Mouse (Mus musculus) embryonic facial prominence, embryonic 13.5 days (tissue): ENCODE measurements around the gene Bhlha15. TPM values are rescaled to one million over a fixed set of nuclear protein-coding genes. Genes with fewer than 3 reads are reported as not detected.

ENCODE experiments used
- ATAC-seq: fragments of 200-750 bp; cut with Nextera tagmentation; 2 replicates; pipeline ENCODE4 v1.8.0; 2017; ENCODE audit warnings: low read depth; ENCODE audit not compliant: insufficient number of reproducible peaks, insufficient read depth, low FRiP score, low TSS enrichment
- H3K27ac ChIP-seq: fragments of 300-500 bp; sonication (generic); 2 replicates; pipeline ENCODE4 v1.5.1; 2015; ENCODE audit warnings: moderate library complexity, mild to moderate bottlenecking, inconsistent platforms
- H3K27me3 ChIP-seq: fragments of 300-500 bp; sonication (generic); 2 replicates; pipeline ENCODE4 v1.6.1; 2015; ENCODE audit warnings: mild to moderate bottlenecking, inconsistent platforms
- H3K36me3 ChIP-seq: fragments of 300-500 bp; sonication (generic); 2 replicates; pipeline ENCODE4 v1.6.1; 2015; ENCODE audit warnings: mild to moderate bottlenecking, inconsistent platforms
- H3K4me1 ChIP-seq: fragments of 300-500 bp; sonication (generic); 2 replicates; pipeline ENCODE4 v1.6.1; 2015; ENCODE audit warnings: inconsistent platforms
- H3K4me2 ChIP-seq: fragments of 300-500 bp; sonication (generic); 2 replicates; pipeline ENCODE4 v1.6.1; 2015; ENCODE audit warnings: moderate library complexity, mild to moderate bottlenecking, inconsistent platforms
- H3K4me3 ChIP-seq: fragments of 300-500 bp; sonication (generic); 2 replicates; pipeline ENCODE4 v1.5.1; 2015; ENCODE audit warnings: mild to moderate bottlenecking, inconsistent platforms
- H3K9ac ChIP-seq: fragments of 300-500 bp; sonication (generic); 2 replicates; pipeline ENCODE4 v1.6.1; 2015; ENCODE audit warnings: mild to moderate bottlenecking, inconsistent platforms
- H3K9me3 ChIP-seq: fragments of 300-500 bp; sonication (generic); 2 replicates; pipeline ENCODE4 v1.6.1; 2016; ENCODE audit warnings: inconsistent platforms
- WGBS: fragments of 180-500 bp; shearing (Covaris S2); methylation state at CpG from one replicate; pipeline ENCODE4 v1.1.7; 2015; ENCODE audit warnings: mixed read lengths; 5-methylcytosine and 5-hydroxymethylcytosine counted together
- polyA plus RNA-seq: library from polyadenylated mRNA; unstranded; fragments of >200 nt; fragmentation: Nextera tagmentation; extraction: Ambion mirVana; gene quantifications from 2 replicates; pipeline ENCODE4 v1.2.1, GENCODE M21; 2015

Gene Bhlha15
- 0.43 and 0.52 TPM in 2 replicates for polyA plus RNA-seq

GRCm38 (mm10) chr5:144189950-144190583 lies at the start of gene Bhlha15:
Gene Bhlha15, plus strand, starts transcription at chr5:144190286.
- H3K4me2 ChIP-seq: peak within 1 kb of the TSS; percentile 64
- 0 out of 2 replicates have a peak, but pooled peaks have one; percentile 11 for ATAC-seq
- no peak within 1 kb of the TSS for H3K27ac ChIP-seq
- H3K27me3 ChIP-seq: no peaks in the 10 kb centered on the region
- no peaks in the 10 kb centered on the region for H3K9me3 ChIP-seq
- H3K4me1 ChIP-seq: peaks cover 10% of the 10 kb centered on the region
- 4% methylated on average over 24 of the region's 26 CpGs for WGBS
- H3K9ac ChIP-seq: peak within 1 kb of the TSS; percentile 59
- H3K36me3 ChIP-seq: peaks cover 10% of the 10 kb centered on the region
- H3K4me3 ChIP-seq: peak within 1 kb of the TSS; percentile 37

- no peaks in the 10 kb centered on the region for H3K9me3 ChIP-seq
- no peak overlapping the region for H3K27ac ChIP-seq
- no peaks in the 10 kb centered on the region for H3K4me1 ChIP-seq
- no peak for ATAC-seq
- 91% methylated on average over 5 of the region's 5 CpGs for WGBS
- peaks cover 48% of the 10 kb centered on the region for H3K36me3 ChIP-seq
- H3K27me3 ChIP-seq: no peaks in the 10 kb centered on the region
- no peak overlapping the region for H3K9ac ChIP-seq
- no peak overlapping the region for H3K4me2 ChIP-seq
- H3K4me3 ChIP-seq: no peak overlapping the region
Measured at GRCm38 (mm10) chr5:144143531-144143930, 46.6 kb upstream of the Bhlha15 start.

- Histone ChIP-seq H3K9ac (no peak overlapping the region), H3K36me3 (peaks cover 58% of the 10 kb centered on the region), H3K4me3 (no peak overlapping the region), H3K27ac (no peak overlapping the region), H3K27me3 (no peaks in the 10 kb centered on the region), H3K9me3 (no peaks in the 10 kb centered on the region), H3K4me2 (no peak overlapping the region), H3K4me1 (no peaks in the 10 kb centered on the region)
- ATAC-seq: no peak
Measured at GRCm38 (mm10) chr5:144146898-144147297, 43.2 kb upstream of the Bhlha15 start.

GRCm38 (mm10) chr5:144149530-144149929 lies 40.6 kb upstream of the Bhlha15 start:
- no peak overlapping the region for H3K9ac ChIP-seq
- no peak overlapping the region for H3K4me3 ChIP-seq
- no peaks in the 10 kb centered on the region for H3K4me1 ChIP-seq
- no peak overlapping the region for H3K27ac ChIP-seq
- 95% methylated on average over 4 of the region's 4 CpGs for WGBS
- H3K9me3 ChIP-seq: no peaks in the 10 kb centered on the region
- ATAC-seq: no peak
- peaks cover 49% of the 10 kb centered on the region for H3K36me3 ChIP-seq
- H3K27me3 ChIP-seq: no peaks in the 10 kb centered on the region
- no peak overlapping the region for H3K4me2 ChIP-seq

- Histone ChIP-seq H3K9ac (no peak overlapping the region), H3K36me3 (peaks cover 39% of the 10 kb centered on the region), H3K27me3 (no peaks in the 10 kb centered on the region), H3K27ac (no peak overlapping the region), H3K4me3 (no peak overlapping the region), H3K9me3 (no peaks in the 10 kb centered on the region), H3K4me1 (no peaks in the 10 kb centered on the region), H3K4me2 (no peak overlapping the region)
- WGBS: 90% methylated on average over 4 of the region's 4 CpGs
- no peak for ATAC-seq
Measured at GRCm38 (mm10) chr5:144151270-144151669, 38.8 kb upstream of the Bhlha15 start.

GRCm38 (mm10) chr5:144154528-144154927 lies 35.6 kb upstream of the Bhlha15 start:
- H3K27me3 ChIP-seq: no peaks in the 10 kb centered on the region
- H3K36me3 ChIP-seq: peaks cover 39% of the 10 kb centered on the region
- no peaks in the 10 kb centered on the region for H3K9me3 ChIP-seq
- H3K9ac ChIP-seq: no peak overlapping the region
- H3K27ac ChIP-seq: no peak overlapping the region
- no peak overlapping the region for H3K4me2 ChIP-seq
- ATAC-seq: no peak
- H3K4me3 ChIP-seq: no peak overlapping the region
- 32% methylated on average over 7 of the region's 7 CpGs for WGBS
- H3K4me1 ChIP-seq: peaks cover 20% of the 10 kb centered on the region

GRCm38 (mm10) chr5:144158604-144159003 lies 31.5 kb upstream of the Bhlha15 start:
- peaks cover 35% of the 10 kb centered on the region for H3K4me1 ChIP-seq
- H3K27me3 ChIP-seq: no peaks in the 10 kb centered on the region
- peak overlapping the region; percentile 73 for H3K27ac ChIP-seq
- no peak overlapping the region for H3K4me3 ChIP-seq
- no peak overlapping the region for H3K4me2 ChIP-seq
- peaks cover 29% of the 10 kb centered on the region for H3K36me3 ChIP-seq
- no peak overlapping the region for H3K9ac ChIP-seq
- ATAC-seq: peak; percentile 56; the same call in 1 of the 2 replicates
- H3K9me3 ChIP-seq: no peaks in the 10 kb centered on the region
- WGBS: 23% methylated on average over 4 of the region's 4 CpGs

GRCm38 (mm10) chr5:144159137-144159536 lies 30.9 kb upstream of the Bhlha15 start:
- Histone ChIP-seq H3K9me3 (no peaks in the 10 kb centered on the region), H3K36me3 (peaks cover 29% of the 10 kb centered on the region), H3K9ac (no peak overlapping the region), H3K4me3 (no peak overlapping the region), H3K4me1 (peaks cover 39% of the 10 kb centered on the region), H3K27me3 (no peaks in the 10 kb centered on the region), H3K27ac (peak overlapping the region; percentile 73), H3K4me2 (no peak overlapping the region)
- WGBS: 79% methylated on average over 8 of the region's 8 CpGs
- no peak for ATAC-seq

GRCm38 (mm10) chr5:144162080-144162812 lies 27.8 kb upstream of the Bhlha15 start:
- H3K4me2 ChIP-seq: no peak overlapping the region
- H3K9ac ChIP-seq: 0 out of 2 replicates have a peak overlapping the region, but pooled peaks have one; percentile 16
- H3K27ac ChIP-seq: peak overlapping the region; percentile 74
- no peak for ATAC-seq
- H3K9me3 ChIP-seq: no peaks in the 10 kb centered on the region
- H3K4me1 ChIP-seq: peaks cover 38% of the 10 kb centered on the region
- 79% methylated on average over 5 of the region's 5 CpGs for WGBS
- H3K36me3 ChIP-seq: peaks cover 38% of the 10 kb centered on the region
- no peak overlapping the region for H3K4me3 ChIP-seq
- H3K27me3 ChIP-seq: no peaks in the 10 kb centered on the region

GRCm38 (mm10) chr5:144162813-144163517 lies 27.1 kb upstream of the Bhlha15 start:
- Histone ChIP-seq H3K27me3 (no peaks in the 10 kb centered on the region), H3K4me3 (no peak overlapping the region), H3K27ac (peak overlapping the region; percentile 74), H3K9me3 (no peaks in the 10 kb centered on the region), H3K4me1 (peaks cover 35% of the 10 kb centered on the region), H3K9ac (no peak overlapping the region), H3K36me3 (peaks cover 34% of the 10 kb centered on the region), H3K4me2 (no peak overlapping the region)
- 69% methylated on average over 10 of the region's 10 CpGs for WGBS
- no peak for ATAC-seq

- Histone ChIP-seq H3K9me3 (no peaks in the 10 kb centered on the region), H3K36me3 (peaks cover 46% of the 10 kb centered on the region), H3K9ac (no peak overlapping the region), H3K4me1 (peaks cover 23% of the 10 kb centered on the region), H3K27ac (no peak overlapping the region), H3K27me3 (no peaks in the 10 kb centered on the region), H3K4me3 (no peak overlapping the region), H3K4me2 (no peak overlapping the region)
- WGBS: 75% methylated on average over 3 of the region's 3 CpGs
- ATAC-seq: no peak
Measured at GRCm38 (mm10) chr5:144165756-144166155, 24.3 kb upstream of the Bhlha15 start.
